Mouse (Mus musculus) lung, postnatal 0 days (tissue): Measurements from ENCODE around the gene Ppp1r14d. TPM values are rescaled to one million over a fixed set of nuclear protein-coding genes. Genes with fewer than 3 reads are reported as not detected.

ENCODE experiments used
- ATAC-seq: fragments of 200-750 bp; cut with Nextera tagmentation; 2 replicates; pipeline ENCODE4 v1.8.0; 2017; ENCODE audit warnings: moderate library complexity
- DNase-seq: peaks from one replicate; pipeline ENCODE4 v3.0.0-alpha.2; 2016; ENCODE audit warnings: low spot score
- H3K27ac ChIP-seq: fragments of 300-500 bp; sonication (generic); 2 replicates; pipeline ENCODE4 v1.5.1; 2014; ENCODE audit warnings: antibody characterized with exemption, mild to moderate bottlenecking, low read length, mixed read lengths
- H3K27me3 ChIP-seq: fragments of 300-500 bp; sonication (generic); replicated peaks from 2 replicates; pipeline ENCODE4 v1.6.1; 2014; ENCODE audit warnings: low read length, mixed read lengths; ENCODE audit not compliant: insufficient read depth
- H3K36me3 ChIP-seq: fragments of 300-500 bp; sonication (generic); 2 replicates; pipeline ENCODE4 v1.6.1; 2014; ENCODE audit warnings: low read length, mixed read lengths; ENCODE audit not compliant: insufficient read depth
- H3K4me1 ChIP-seq: fragments of 300-500 bp; sonication (generic); 2 replicates; pipeline ENCODE4 v1.6.1; 2014; ENCODE audit warnings: antibody characterized with exemption, low read depth, low read length, mixed read lengths; ENCODE audit not compliant: insufficient read depth
- H3K4me2 ChIP-seq: fragments of 300-500 bp; sonication (generic); replicated peaks from 2 replicates; pipeline ENCODE4 v1.6.1; 2014; ENCODE audit warnings: low read depth, mild to moderate bottlenecking, low read length, moderate library complexity, mixed read lengths
- H3K4me3 ChIP-seq: fragments of 300-500 bp; sonication (generic); 2 replicates; pipeline ENCODE4 v1.5.1; 2014; ENCODE audit warnings: low read depth, low read length
- H3K9ac ChIP-seq: fragments of 300-500 bp; sonication (generic); replicated peaks from 2 replicates; pipeline ENCODE4 v1.6.1; 2014; ENCODE audit warnings: low read depth, mild to moderate bottlenecking
- H3K9me3 ChIP-seq: fragments of 300-500 bp; sonication (generic); 2 replicates; pipeline ENCODE4 v1.6.1; 2016; ENCODE audit warnings: low read length, mixed read lengths
- CTCF ChIP-seq: IDR thresholded peaks from 2 replicates; pipeline ENCODE4 v1.5.1; 2016; ENCODE audit warnings: antibody characterized with exemption, mild to moderate bottlenecking
- EP300 ChIP-seq: IDR thresholded peaks from 2 replicates; pipeline ENCODE4 v1.6.1; 2016; ENCODE audit warnings: antibody characterized with exemption, mild to moderate bottlenecking, control low read depth
- WGBS: fragments of 180-500 bp; shearing (Covaris S2); extraction: QIAGEN DNeasy Blood & Tissue Kit; methylation state at CpG from one replicate; pipeline ENCODE4 v1.1.7; 2014; 5-methylcytosine and 5-hydroxymethylcytosine counted together
- polyA plus RNA-seq: library from polyadenylated mRNA; unstranded; fragments of >200 nt; fragmentation: Nextera tagmentation; extraction: Ambion mirVana; gene quantifications from 2 replicates; pipeline ENCODE4 v1.2.1, GENCODE M21; 2015

The Ppp1r14d gene
- polyA plus RNA-seq, 1 experiment from 2014 or later, result 2.1 TPM

DNA sequence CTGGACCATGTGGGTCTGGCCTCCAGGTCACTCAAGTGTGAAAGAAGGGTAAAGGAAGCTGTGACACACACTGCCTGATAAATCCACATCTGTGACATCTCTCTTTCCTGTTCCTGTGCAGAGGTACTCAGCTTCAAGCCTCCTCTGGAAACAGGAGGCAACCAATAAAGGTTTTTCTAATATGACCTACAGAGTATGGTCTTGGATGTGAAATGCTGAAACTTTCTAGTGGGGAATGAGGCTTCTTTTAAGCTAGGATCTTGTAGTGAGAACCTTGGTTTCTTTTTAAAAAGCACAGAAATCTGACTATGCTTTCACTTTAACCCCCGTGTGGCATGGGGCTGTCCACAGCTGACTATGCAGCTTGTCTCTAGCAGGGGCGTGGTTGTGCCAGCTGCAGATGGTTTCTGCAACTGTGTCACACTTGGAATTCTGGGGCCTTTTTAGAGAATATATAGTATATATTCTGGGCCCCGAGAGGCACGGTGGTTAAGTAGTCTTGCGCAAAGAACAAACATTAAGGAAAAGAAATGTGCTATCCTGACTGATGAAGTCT lies 52.2 kb downstream of the Ppp1r14d start:
- H3K36me3 ChIP-seq, result 0 out of 2 replicates have a peak, but pooled peaks cover 8% of the 10 kb centered on the region
- no peak overlapping the region for H3K9ac ChIP-seq
- ATAC-seq (no peak), DNase-seq (no peak)
- no peak overlapping the region for H3K27ac ChIP-seq
- no peaks in the 10 kb centered on the region for H3K4me1 ChIP-seq
- no peak overlapping the region for H3K4me2 ChIP-seq
- no peaks in the 10 kb centered on the region for H3K27me3 ChIP-seq
- WGBS, result 71% methylated on average over 5 of the region's 5 CpGs
- no peaks in the 10 kb centered on the region for H3K9me3 ChIP-seq
- TF ChIP-seq EP300 (no peak), CTCF (no peak)
- H3K4me3 ChIP-seq, result no peak overlapping the region

DNA sequence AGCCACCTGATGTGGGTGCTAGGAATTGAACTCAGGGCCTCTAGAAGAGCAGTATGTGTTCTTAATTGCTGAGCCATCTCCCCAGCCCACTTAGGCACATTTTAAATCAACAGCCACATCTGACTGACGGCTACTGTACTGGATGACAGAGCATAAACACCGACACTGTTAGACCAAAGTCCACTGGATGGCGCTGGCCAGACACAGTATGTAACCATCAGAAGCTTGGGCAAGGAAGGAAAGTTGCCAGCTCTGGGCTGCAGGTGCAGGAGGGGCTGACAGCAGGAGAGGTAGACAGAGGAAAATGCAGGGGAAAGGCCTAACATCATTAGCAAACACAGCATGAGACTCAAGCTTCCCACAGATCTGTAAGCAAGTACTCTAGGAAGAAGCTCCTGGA lies 52.9 kb downstream of the Ppp1r14d start:
- TF ChIP-seq EP300 (no peak), CTCF (no peak)
- Histone ChIP-seq H3K4me2 (no peak overlapping the region), H3K36me3 (0 out of 2 replicates have a peak, but pooled peaks cover 8% of the 10 kb centered on the region), H3K9ac (no peak overlapping the region), H3K27ac (no peak overlapping the region), H3K9me3 (no peaks in the 10 kb centered on the region), H3K4me3 (no peak overlapping the region), H3K27me3 (no peaks in the 10 kb centered on the region), H3K4me1 (no peaks in the 10 kb centered on the region)
- DNase-seq (no peak), ATAC-seq (no peak)
- WGBS, result 60% methylated on average over 3 of the region's 3 CpGs

DNA sequence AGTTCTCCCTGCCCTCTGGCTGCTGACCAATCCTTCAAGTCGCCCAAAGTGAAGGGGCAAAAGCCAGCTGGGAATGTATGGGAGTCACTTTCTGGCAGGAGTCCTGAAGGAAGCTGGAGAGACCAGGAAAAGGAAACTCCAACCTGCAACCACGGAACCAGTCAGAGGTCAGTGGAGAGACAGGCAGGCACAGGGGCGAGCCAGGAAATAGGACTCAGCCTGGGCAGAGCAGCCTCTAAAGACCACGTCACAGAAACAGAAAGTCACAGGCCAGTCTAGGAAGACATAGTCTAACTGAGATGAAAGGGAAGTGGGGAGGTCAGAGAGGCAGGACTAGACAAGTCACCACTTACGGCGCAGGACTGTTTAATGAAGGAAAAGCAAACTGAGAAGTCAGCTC lies 54.1 kb downstream of the Ppp1r14d start:
- no peak overlapping the region for H3K4me2 ChIP-seq
- no peaks in the 10 kb centered on the region for H3K9me3 ChIP-seq
- H3K27me3 ChIP-seq, result no peaks in the 10 kb centered on the region
- DNase-seq (peak; percentile 22), ATAC-seq (0 out of 2 replicates have a peak, but pooled peaks have one; percentile 29)
- H3K9ac ChIP-seq, result no peak overlapping the region
- H3K4me1 ChIP-seq, result no peaks in the 10 kb centered on the region
- no peak overlapping the region for H3K4me3 ChIP-seq
- H3K36me3 ChIP-seq, result 0 out of 2 replicates have a peak, but pooled peaks cover 4% of the 10 kb centered on the region
- no peak overlapping the region for H3K27ac ChIP-seq
- TF ChIP-seq CTCF (no peak), EP300 (no peak)
- 44% methylated on average over 6 of the region's 6 CpGs for WGBS

DNA sequence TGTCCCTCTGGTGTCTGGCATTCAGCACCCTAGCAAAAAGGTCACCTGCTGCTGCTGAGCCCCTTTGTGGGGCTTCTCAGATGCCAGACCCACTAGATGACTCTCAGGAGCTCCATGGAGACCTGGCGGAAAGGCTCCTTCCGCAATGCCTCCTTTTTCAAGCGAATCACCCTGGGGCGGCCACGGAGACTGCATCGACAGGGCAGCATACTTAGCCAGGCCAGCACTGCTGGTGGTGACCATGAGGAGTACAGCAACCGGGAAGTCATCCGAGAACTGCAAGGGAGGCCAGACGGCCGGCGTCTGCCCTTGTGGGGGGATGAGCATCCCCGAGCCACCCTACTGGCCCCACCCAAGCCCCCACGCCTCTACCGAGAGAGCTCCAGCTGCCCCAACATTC lies 54.8 kb downstream of the Ppp1r14d start:
- no peaks in the 10 kb centered on the region for H3K4me1 ChIP-seq
- no peak overlapping the region for H3K4me2 ChIP-seq
- TF ChIP-seq CTCF (no peak), EP300 (no peak)
- no peaks in the 10 kb centered on the region for H3K9me3 ChIP-seq
- H3K27ac ChIP-seq, result no peak overlapping the region
- no peak overlapping the region for H3K4me3 ChIP-seq
- no peak overlapping the region for H3K9ac ChIP-seq
- H3K36me3 ChIP-seq, result 0 out of 2 replicates have a peak, but pooled peaks cover 3% of the 10 kb centered on the region
- DNase-seq (no peak), ATAC-seq (no peak)
- WGBS, result 66% methylated on average over 12 of the region's 14 CpGs
- H3K27me3 ChIP-seq, result no peaks in the 10 kb centered on the region

DNA sequence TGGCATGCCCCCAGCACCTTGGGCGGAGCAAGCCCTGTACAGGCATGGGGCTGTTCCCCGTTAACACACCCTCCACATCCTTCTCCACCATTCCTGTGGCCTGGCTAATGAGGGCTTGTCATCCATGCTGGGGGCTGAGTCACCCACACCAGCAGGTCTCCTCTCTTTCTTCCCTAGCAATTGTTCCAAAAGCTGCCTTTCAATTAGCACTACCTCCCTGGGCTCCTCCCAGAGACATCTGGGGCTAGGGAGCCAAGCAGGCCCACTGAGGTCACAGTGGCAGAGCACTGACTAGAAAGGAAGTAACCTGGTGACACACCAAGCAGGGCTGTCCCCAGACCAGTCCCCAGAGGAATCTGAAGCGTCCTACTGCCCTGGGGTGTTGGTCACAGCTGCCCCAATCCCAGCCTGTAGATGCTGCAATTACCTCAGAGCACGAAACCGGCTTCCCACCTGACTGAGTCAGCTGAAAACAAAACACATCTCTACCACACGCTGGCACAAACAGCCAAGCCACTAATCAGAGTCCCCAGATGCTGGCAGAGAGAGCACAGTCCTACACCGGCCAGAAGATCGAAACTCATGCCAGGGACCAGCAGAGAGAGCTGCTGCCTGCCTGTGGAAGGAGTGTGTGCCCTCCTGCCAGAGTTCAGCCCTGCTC lies 55.6 kb downstream of the Ppp1r14d start, which contains the start of gene Gm14137:
Gene Gm14137, plus strand, starts transcription at position 519 of the 661 bp plus-strand sequence.
- Histone ChIP-seq H3K9ac (no peak within 1 kb of the TSS), H3K4me2 (no peak within 1 kb of the TSS), H3K27me3 (no peaks in the 10 kb centered on the region), H3K4me1 (no peaks in the 10 kb centered on the region), H3K27ac (no peak within 1 kb of the TSS), H3K36me3 (no peaks in the 10 kb centered on the region), H3K9me3 (no peaks in the 10 kb centered on the region), H3K4me3 (no peak within 1 kb of the TSS)
- DNase-seq, result no peak
- no peak for ATAC-seq
- no peak for TF ChIP-seq EP300
- no peak for TF ChIP-seq CTCF
- 65% methylated on average over 8 of the region's 8 CpGs for WGBS

DNA sequence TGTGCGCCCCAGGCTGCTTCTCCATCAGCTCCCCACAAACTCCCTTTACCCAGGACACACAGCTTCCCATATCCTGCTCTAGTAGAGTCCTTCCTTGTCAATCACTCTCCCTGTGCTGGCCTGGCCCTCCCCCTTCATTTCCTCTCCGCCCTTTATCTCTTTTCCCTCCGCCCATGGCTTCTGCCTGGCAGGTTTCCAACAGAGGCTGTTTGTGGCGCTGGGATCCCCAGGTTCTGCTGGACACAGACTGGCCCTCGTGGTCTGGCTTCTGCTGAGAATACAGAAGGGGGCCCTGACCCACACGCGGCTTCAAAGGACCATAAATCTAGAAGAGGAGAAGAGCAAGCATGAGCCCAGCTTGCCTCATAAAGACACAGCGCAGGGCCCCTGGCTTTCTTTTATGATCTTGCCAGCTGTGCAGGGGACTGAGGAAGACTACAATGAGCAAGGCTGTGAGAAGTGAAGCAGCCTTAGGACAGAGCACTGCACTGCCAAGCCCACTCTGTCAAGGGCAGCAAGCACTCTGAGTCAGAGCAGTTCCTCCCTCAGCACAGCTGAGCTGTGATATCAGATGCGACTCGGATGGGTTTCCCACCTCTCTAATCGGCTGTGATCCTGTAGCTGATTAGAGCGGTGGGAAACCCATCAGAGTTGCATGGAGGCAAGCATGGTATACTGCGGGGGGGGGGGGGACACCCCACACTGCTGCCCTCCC lies 56.7 kb downstream of the Ppp1r14d start:
- 18% methylated on average over 13 of the region's 13 CpGs for WGBS
- 0 out of 2 replicates have a peak, but pooled peaks cover 1% of the 10 kb centered on the region for H3K27me3 ChIP-seq
- H3K9ac ChIP-seq, result no peak overlapping the region
- no peaks in the 10 kb centered on the region for H3K36me3 ChIP-seq
- DNase-seq (peak; percentile 76), ATAC-seq (peak; percentile 71)
- peaks cover under 1% of the 10 kb centered on the region; the same call in 1 of the 2 replicates for H3K4me1 ChIP-seq
- no peak overlapping the region for H3K4me3 ChIP-seq
- no peaks in the 10 kb centered on the region for H3K9me3 ChIP-seq
- TF ChIP-seq CTCF, result no peak
- TF ChIP-seq EP300, result no peak
- H3K4me2 ChIP-seq, result peak overlapping the region; percentile 25; the same call in 1 of the 2 replicates
- no peak overlapping the region for H3K27ac ChIP-seq
